Mouse (Mus musculus) frontal cortex, postnatal 14 days (tissue): ENCODE data around the gene Kcnd2.
A peak's percentile ranks its signal among the peaks of the same experiment; 100 is the strongest.

ENCODE experiments used
- DNase-seq, 2 experiments: peaks; one replicate each; pipeline ENCODE4 v3.0.0; 2022; ENCODE audit warnings: low spot score in 2 of 2

Kcnd2 gene

GRCm38 (mm10) chr6:21418246-21418645 lies 202.9 kb downstream of the Kcnd2 start:
- DNase-seq = peak; percentile 24 to 28

- DNase-seq = no peak
Observed at GRCm38 (mm10) chr6:21424202-21424785, 209.0 kb downstream of the Kcnd2 start.

- DNase-seq = no peak
Observed at GRCm38 (mm10) chr6:21431120-21431519, 215.8 kb downstream of the Kcnd2 start.

GRCm38 (mm10) chr6:21464719-21465118 lies 249.4 kb downstream of the Kcnd2 start:
- no peak for DNase-seq

- no peak for DNase-seq
Observed at GRCm38 (mm10) chr6:21471891-21472544, 256.7 kb downstream of the Kcnd2 start.

GRCm38 (mm10) chr6:21482714-21483113 lies 267.4 kb downstream of the Kcnd2 start:
- DNase-seq = no peak

GRCm38 (mm10) chr6:21488536-21488935 lies 273.2 kb downstream of the Kcnd2 start:
- DNase-seq = no peak

GRCm38 (mm10) chr6:21502921-21503320 lies 287.6 kb downstream of the Kcnd2 start:
- no peak for DNase-seq

- DNase-seq = no peak
Observed at GRCm38 (mm10) chr6:21510621-21511239, 295.4 kb downstream of the Kcnd2 start.

GRCm38 (mm10) chr6:21520351-21520750 lies 305.0 kb downstream of the Kcnd2 start:
- DNase-seq = no peak

- DNase-seq = no peak
Observed at GRCm38 (mm10) chr6:21527489-21528074, 312.3 kb downstream of the Kcnd2 start.

- no peak for DNase-seq
Observed at GRCm38 (mm10) chr6:21534009-21534408, 318.7 kb downstream of the Kcnd2 start.

- DNase-seq = no peak
Observed at GRCm38 (mm10) chr6:21534820-21535219, 319.5 kb downstream of the Kcnd2 start.

- peak; percentile 16 to 25 for DNase-seq
Observed at GRCm38 (mm10) chr6:21551501-21551900, 336.2 kb downstream of the Kcnd2 start.

GRCm38 (mm10) chr6:21570964-21571363 lies 355.7 kb downstream of the Kcnd2 start:
- DNase-seq = no peak

GRCm38 (mm10) chr6:21590156-21590555 lies 374.9 kb downstream of the Kcnd2 start:
- no peak for DNase-seq

- DNase-seq = no peak
Observed at GRCm38 (mm10) chr6:21597424-21597823, 382.1 kb downstream of the Kcnd2 start.

GRCm38 (mm10) chr6:21609381-21610059 lies 394.2 kb downstream of the Kcnd2 start:
- no peak for DNase-seq

- DNase-seq = no peak
Observed at GRCm38 (mm10) chr6:21629989-21630388, 414.7 kb downstream of the Kcnd2 start.

GRCm38 (mm10) chr6:21655681-21656080 lies 440.4 kb downstream of the Kcnd2 start:
- no peak for DNase-seq

- no peak for DNase-seq
Observed at GRCm38 (mm10) chr6:21664135-21664534, 448.8 kb downstream of the Kcnd2 start.

- no peak for DNase-seq
Observed at GRCm38 (mm10) chr6:21664638-21665037, 449.3 kb downstream of the Kcnd2 start.
